Mouse (Mus musculus) heart, adult 2 months (tissue): ENCODE measurements around the gene Commd3.

Experiments used
- CTCF ChIP-seq: fragments of 200-600 bp; IDR thresholded peaks from 2 replicates; pipeline ENCODE4 v1.8.1; 2022; ENCODE audit warnings: antibody characterized with exemption, mild to moderate bottlenecking, moderate library complexity
- EP300 ChIP-seq: fragments of 200-500 bp; IDR thresholded peaks from 2 replicates; pipeline ENCODE4 v1.6.1; 2011; ENCODE audit warnings: low read depth, low read length, control low read depth; ENCODE audit not compliant: insufficient read depth

- TF ChIP-seq CTCF (no peak), EP300 (no peak)
These were observed 40.9 kb downstream of the Commd3 start for GRCm38 (mm10) chr2:18713071-18713470.
